Mouse (Mus musculus) ES-Bruce4 (cell line): ENCODE measurements around the gene Lrrc3b. TPM values are rescaled to one million over a fixed set of nuclear protein-coding genes. Genes with fewer than 3 reads are reported as not detected.

Source experiments
- H3K27ac ChIP-seq: 2 replicates; pipeline ENCODE4 v1.5.1; 2012; ENCODE audit warnings: low read length, inconsistent platforms; ENCODE audit not compliant: insufficient read depth
- H3K27me3 ChIP-seq: 2 replicates; pipeline ENCODE4 v1.6.1; 2012; ENCODE audit warnings: mild to moderate bottlenecking, low read length, inconsistent platforms; ENCODE audit not compliant: control insufficient read depth, poor library complexity, insufficient read depth, severe bottlenecking
- H3K36me3 ChIP-seq: 2 replicates; pipeline ENCODE4 v1.6.1; 2012; ENCODE audit warnings: inconsistent platforms, mild to moderate bottlenecking, low read length, moderate library complexity; ENCODE audit not compliant: control insufficient read depth, poor library complexity, insufficient read depth, severe bottlenecking
- H3K4me1 ChIP-seq: one replicate; pipeline ENCODE4 v1.8.1; 2011; ENCODE audit warnings: low read length; ENCODE audit not compliant: control insufficient read depth, insufficient read depth
- H3K4me3 ChIP-seq: 2 replicates; pipeline ENCODE4 v1.5.1; 2011; ENCODE audit warnings: low read depth, mild to moderate bottlenecking, low read length
- H3K9ac ChIP-seq: 2 replicates; pipeline ENCODE4 v1.6.1; 2012; ENCODE audit warnings: low read depth, mild to moderate bottlenecking, inconsistent platforms; ENCODE audit not compliant: poor library complexity, severe bottlenecking
- H3K9me3 ChIP-seq: replicated peaks from 2 replicates; pipeline ENCODE4 v1.6.1; 2012; ENCODE audit warnings: mild to moderate bottlenecking, low read length, inconsistent platforms; ENCODE audit not compliant: control insufficient read depth, poor library complexity, insufficient read depth, severe bottlenecking
- CTCF ChIP-seq: IDR thresholded peaks from one replicate; pipeline ENCODE4 v1.8.1; 2011; ENCODE audit warnings: low read depth, low read length
- EP300 ChIP-seq: IDR thresholded peaks from 2 replicates; pipeline ENCODE4 v1.6.1; 2011; ENCODE audit warnings: low read depth, low read length; ENCODE audit not compliant: insufficient read depth
- POLR2A ChIP-seq: IDR thresholded peaks from one replicate; pipeline ENCODE4 v1.8.1; 2011; ENCODE audit warnings: low read length; ENCODE audit not compliant: insufficient read depth
- polyA plus RNA-seq: library from polyadenylated mRNA; stranded (reverse); fragments of >200 nt; gene quantifications from 2 replicates; pipeline ENCODE4 v1.2.4, GENCODE M21; 2011; ENCODE audit warnings: low read depth; ENCODE audit not compliant: missing spikeins, insufficient read depth, insufficient read length

Gene Lrrc3b
- polyA plus RNA-seq, 1 experiment = 0.42 TPM

GRCm38 (mm10) chr14:15383133-15383532 is 55.7 kb downstream of the Lrrc3b start:
- TF ChIP-seq POLR2A (no peak), EP300 (no peak), CTCF (no peak)
- H3K9ac ChIP-seq = no peak overlapping the region

GRCm38 (mm10) chr14:15377368-15377767 is 61.4 kb downstream of the Lrrc3b start:
- H3K36me3 ChIP-seq = no peaks in the 10 kb centered on the region
- H3K4me3 ChIP-seq = no peak overlapping the region
- no peaks in the 10 kb centered on the region for H3K9me3 ChIP-seq
- no peaks in the 10 kb centered on the region for H3K4me1 ChIP-seq
- TF ChIP-seq POLR2A = no peak
- TF ChIP-seq EP300 = no peak
- TF ChIP-seq CTCF = no peak
- no peak overlapping the region for H3K27ac ChIP-seq
- no peaks in the 10 kb centered on the region; the same call in 1 of the 2 replicates for H3K27me3 ChIP-seq
- no peak overlapping the region for H3K9ac ChIP-seq

More at GRCm38 (mm10) chr14:15383133-15383532, 55.7 kb downstream of the Lrrc3b start:
- Histone ChIP-seq H3K4me3 (no peak overlapping the region), H3K36me3 (no peaks in the 10 kb centered on the region), H3K27me3 (no peaks in the 10 kb centered on the region; the same call in 1 of the 2 replicates), H3K27ac (no peak overlapping the region), H3K4me1 (no peaks in the 10 kb centered on the region), H3K9me3 (no peaks in the 10 kb centered on the region)

GRCm38 (mm10) chr14:15376786-15377185 is 62.0 kb downstream of the Lrrc3b start:
- H3K36me3 ChIP-seq = no peaks in the 10 kb centered on the region
- no peak overlapping the region for H3K27ac ChIP-seq
- H3K4me1 ChIP-seq = no peaks in the 10 kb centered on the region
- no peak overlapping the region for H3K4me3 ChIP-seq
- H3K9ac ChIP-seq = no peak overlapping the region
- no peaks in the 10 kb centered on the region for H3K9me3 ChIP-seq
- no peak for TF ChIP-seq CTCF
- no peaks in the 10 kb centered on the region; the same call in 1 of the 2 replicates for H3K27me3 ChIP-seq

- no peak for TF ChIP-seq POLR2A
- TF ChIP-seq CTCF = no peak
- no peak for TF ChIP-seq EP300
- Histone ChIP-seq H3K9ac (no peak overlapping the region), H3K9me3 (no peaks in the 10 kb centered on the region), H3K27me3 (no peaks in the 10 kb centered on the region; the same call in 1 of the 2 replicates), H3K36me3 (no peaks in the 10 kb centered on the region), H3K27ac (no peak overlapping the region), H3K4me1 (no peaks in the 10 kb centered on the region), H3K4me3 (no peak overlapping the region)
These were observed 64.5 kb downstream of the Lrrc3b start for GRCm38 (mm10) chr14:15374271-15374670.

GRCm38 (mm10) chr14:15372985-15373384 is 65.8 kb downstream of the Lrrc3b start:
- TF ChIP-seq POLR2A (no peak), EP300 (no peak), CTCF (no peak)
- Histone ChIP-seq H3K9me3 (no peaks in the 10 kb centered on the region), H3K27ac (no peak overlapping the region), H3K4me3 (no peak overlapping the region), H3K36me3 (no peaks in the 10 kb centered on the region), H3K27me3 (no peaks in the 10 kb centered on the region), H3K4me1 (no peaks in the 10 kb centered on the region), H3K9ac (no peak overlapping the region)

GRCm38 (mm10) chr14:15365045-15365444 is 73.7 kb downstream of the Lrrc3b start:
- Histone ChIP-seq H3K9ac (no peak overlapping the region), H3K4me3 (no peak overlapping the region), H3K27me3 (no peaks in the 10 kb centered on the region), H3K27ac (no peak overlapping the region), H3K9me3 (no peaks in the 10 kb centered on the region), H3K4me1 (no peaks in the 10 kb centered on the region), H3K36me3 (no peaks in the 10 kb centered on the region)
- TF ChIP-seq POLR2A (no peak), EP300 (no peak), CTCF (no peak)
